Mouse (Mus musculus): ENCODE results near the gene Ppia. TPM values are rescaled to one million over a fixed set of nuclear protein-coding genes. Genes with fewer than 3 reads are reported as not detected.
"Not testable (repeated sequence)": the region's sequence is repeated elsewhere in the genome, so short reads cannot be mapped to it uniquely, and the experiment has no call there.

Ppia gene
- polyA plus RNA-seq, 1 experiment = 2,132 TPM

- no peaks in the 10 kb centered on the region for H3K27me3 ChIP-seq (ENCODE audit: control insufficient read depth, insufficient read depth, low read length, poor library complexity, severe bottlenecking)
- H3K4me3 ChIP-seq (ENCODE audit: low read depth, low read length) = no peak overlapping the region
- peaks cover 5% of the 10 kb centered on the region for H3K4me1 ChIP-seq (ENCODE audit: control insufficient read depth, insufficient read depth, low read length)
- TF ChIP-seq POLR2A (IDR thresholded peaks at IDR 0.05; ENCODE audit: insufficient read depth, low read length) = no peak
- no peak for TF ChIP-seq EP300 (IDR thresholded peaks at IDR 0.05; ENCODE audit: insufficient read depth, low read depth, low read length)
- no peak for TF ChIP-seq CTCF (IDR thresholded peaks at IDR 0.05; ENCODE audit: low read depth, low read length)
- 0 out of 2 replicates have a peak, but pooled peaks cover 2% of the 10 kb centered on the region for H3K9me3 ChIP-seq (replicated peaks; ENCODE audit: control insufficient read depth, insufficient read depth, low read length, poor library complexity, severe bottlenecking)
- H3K27ac ChIP-seq (ENCODE audit: insufficient read depth, low read length) = no peak overlapping the region
- H3K9ac ChIP-seq (ENCODE audit: low read depth, poor library complexity, severe bottlenecking) = no peak overlapping the region
- no peaks in the 10 kb centered on the region; the same call in 1 of the 2 replicates for H3K36me3 ChIP-seq (ENCODE audit: control insufficient read depth, insufficient read depth, low read length, poor library complexity, severe bottlenecking)
Observed at GRCm38 (mm10) chr11:6447493-6447892, 32.2 kb downstream of the Ppia start.

GRCm38 (mm10) chr11:6448155-6448554, 32.9 kb downstream of the Ppia start:
- not testable (repeated sequence) for H3K4me1 ChIP-seq (ENCODE audit: control insufficient read depth, insufficient read depth, low read length); H3K27ac ChIP-seq (ENCODE audit: insufficient read depth, low read length); H3K9ac ChIP-seq (ENCODE audit: low read depth, poor library complexity, severe bottlenecking); H3K9me3 ChIP-seq (replicated peaks; ENCODE audit: control insufficient read depth, insufficient read depth, low read length, poor library complexity, severe bottlenecking); H3K36me3 ChIP-seq (ENCODE audit: control insufficient read depth, insufficient read depth, low read length, poor library complexity, severe bottlenecking); H3K27me3 ChIP-seq (ENCODE audit: control insufficient read depth, insufficient read depth, low read length, poor library complexity, severe bottlenecking); H3K4me3 ChIP-seq (ENCODE audit: low read depth, low read length)

DNA sequence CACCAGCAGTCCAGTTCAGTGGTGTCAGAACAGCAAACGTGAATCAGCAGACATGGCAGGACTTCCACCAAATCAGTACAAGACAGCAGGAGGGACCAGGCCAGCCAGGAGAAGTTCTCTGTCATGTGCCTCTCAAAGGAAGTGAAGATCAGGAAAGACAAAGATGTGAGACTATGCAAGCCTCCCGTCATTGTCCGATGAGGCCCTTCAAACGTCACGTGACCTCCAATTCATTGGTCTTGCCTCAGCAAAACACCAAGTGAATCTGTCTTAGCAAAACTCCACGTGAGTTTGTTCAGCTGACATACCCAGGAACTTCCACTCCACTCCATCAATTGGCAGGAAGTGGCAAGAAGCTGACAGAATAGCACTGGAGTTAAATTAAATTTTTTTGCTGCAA, 40.8 kb downstream of the Ppia start:
- Histone ChIP-seq H3K36me3 (ENCODE audit: control insufficient read depth, insufficient read depth, low read length, poor library complexity, severe bottlenecking) (no peaks in the 10 kb centered on the region), H3K4me3 (ENCODE audit: low read depth, low read length) (no peak overlapping the region), H3K4me1 (ENCODE audit: control insufficient read depth, insufficient read depth, low read length) (no peaks in the 10 kb centered on the region), H3K27me3 (ENCODE audit: control insufficient read depth, insufficient read depth, low read length, poor library complexity, severe bottlenecking) (no peaks in the 10 kb centered on the region), H3K9ac (ENCODE audit: low read depth, poor library complexity, severe bottlenecking) (no peak overlapping the region), H3K9me3 (replicated peaks; ENCODE audit: control insufficient read depth, insufficient read depth, low read length, poor library complexity, severe bottlenecking) (peaks cover 9% of the 10 kb centered on the region; the same call in 1 of the 2 replicates), H3K27ac (ENCODE audit: insufficient read depth, low read length) (no peak overlapping the region)
- TF ChIP-seq CTCF (IDR thresholded peaks at IDR 0.05; ENCODE audit: low read depth, low read length) (no peak), EP300 (IDR thresholded peaks at IDR 0.05; ENCODE audit: insufficient read depth, low read depth, low read length) (no peak), POLR2A (IDR thresholded peaks at IDR 0.05; ENCODE audit: insufficient read depth, low read length) (no peak)

GRCm38 (mm10) chr11:6463159-6463837, 48.1 kb downstream of the Ppia start:
- Histone ChIP-seq H3K27ac (ENCODE audit: insufficient read depth, low read length) (no peak overlapping the region), H3K27me3 (ENCODE audit: control insufficient read depth, insufficient read depth, low read length, poor library complexity, severe bottlenecking) (no peaks in the 10 kb centered on the region), H3K4me3 (ENCODE audit: low read depth, low read length) (no peak overlapping the region), H3K36me3 (ENCODE audit: control insufficient read depth, insufficient read depth, low read length, poor library complexity, severe bottlenecking) (peaks cover 9% of the 10 kb centered on the region), H3K4me1 (ENCODE audit: control insufficient read depth, insufficient read depth, low read length) (no peaks in the 10 kb centered on the region), H3K9ac (ENCODE audit: low read depth, poor library complexity, severe bottlenecking) (no peak overlapping the region), H3K9me3 (replicated peaks; ENCODE audit: control insufficient read depth, insufficient read depth, low read length, poor library complexity, severe bottlenecking) (0 out of 2 replicates have a peak, but pooled peaks cover 4% of the 10 kb centered on the region)
- TF ChIP-seq POLR2A (IDR thresholded peaks at IDR 0.05; ENCODE audit: insufficient read depth, low read length) = no peak
- TF ChIP-seq EP300 (IDR thresholded peaks at IDR 0.05; ENCODE audit: insufficient read depth, low read depth, low read length) = no peak
- TF ChIP-seq CTCF (IDR thresholded peaks at IDR 0.05; ENCODE audit: low read depth, low read length) = no peak

- Histone ChIP-seq H3K9ac (ENCODE audit: low read depth, poor library complexity, severe bottlenecking) (no peak overlapping the region), H3K27ac (ENCODE audit: insufficient read depth, low read length) (no peak overlapping the region), H3K4me3 (ENCODE audit: low read depth, low read length) (no peak overlapping the region), H3K9me3 (replicated peaks; ENCODE audit: control insufficient read depth, insufficient read depth, low read length, poor library complexity, severe bottlenecking) (0 out of 2 replicates have a peak, but pooled peaks cover 4% of the 10 kb centered on the region), H3K36me3 (ENCODE audit: control insufficient read depth, insufficient read depth, low read length, poor library complexity, severe bottlenecking) (peaks cover 17% of the 10 kb centered on the region), H3K27me3 (ENCODE audit: control insufficient read depth, insufficient read depth, low read length, poor library complexity, severe bottlenecking) (no peaks in the 10 kb centered on the region), H3K4me1 (ENCODE audit: control insufficient read depth, insufficient read depth, low read length) (no peaks in the 10 kb centered on the region)
- TF ChIP-seq EP300 (IDR thresholded peaks at IDR 0.05; ENCODE audit: insufficient read depth, low read depth, low read length) (no peak), CTCF (IDR thresholded peaks at IDR 0.05; ENCODE audit: low read depth, low read length) (peak; percentile 36)
Observed at GRCm38 (mm10) chr11:6465122-6465521, 49.9 kb downstream of the Ppia start.

- Histone ChIP-seq H3K27me3 (ENCODE audit: control insufficient read depth, insufficient read depth, low read length, poor library complexity, severe bottlenecking) (no peaks in the 10 kb centered on the region), H3K4me3 (ENCODE audit: low read depth, low read length) (no peak overlapping the region), H3K9me3 (replicated peaks; ENCODE audit: control insufficient read depth, insufficient read depth, low read length, poor library complexity, severe bottlenecking) (no peaks in the 10 kb centered on the region), H3K9ac (ENCODE audit: low read depth, poor library complexity, severe bottlenecking) (no peak overlapping the region), H3K36me3 (ENCODE audit: control insufficient read depth, insufficient read depth, low read length, poor library complexity, severe bottlenecking) (peaks cover 45% of the 10 kb centered on the region), H3K27ac (ENCODE audit: insufficient read depth, low read length) (no peak overlapping the region), H3K4me1 (ENCODE audit: control insufficient read depth, insufficient read depth, low read length) (no peaks in the 10 kb centered on the region)
- TF ChIP-seq EP300 (IDR thresholded peaks at IDR 0.05; ENCODE audit: insufficient read depth, low read depth, low read length) (no peak), POLR2A (IDR thresholded peaks at IDR 0.05; ENCODE audit: insufficient read depth, low read length) (no peak), CTCF (IDR thresholded peaks at IDR 0.05; ENCODE audit: low read depth, low read length) (no peak)
Observed at GRCm38 (mm10) chr11:6468541-6468940, 53.3 kb downstream of the Ppia start.

Other genes with a start within 250 kb of the Ppia start
- gene A730071L15Rik, start 215.4 kb upstream of the Ppia start, polyA plus RNA-seq (2011; ENCODE audit: insufficient read depth, insufficient read length, low read depth, missing spikeins) = 0.41 and 0.49 TPM in 2 replicates
- gene Nudcd3, start 215.0 kb upstream of the Ppia start, polyA plus RNA-seq (2011; ENCODE audit: insufficient read depth, insufficient read length, low read depth, missing spikeins) = 77.6 and 78.2 TPM in 2 replicates
- 0.45 and 0.75 TPM in 2 replicates for gene Npc1l1, start 185.3 kb upstream of the Ppia start, polyA plus RNA-seq (2011; ENCODE audit: insufficient read depth, insufficient read length, low read depth, missing spikeins)
- gene Ddx56, start 147.7 kb upstream of the Ppia start, polyA plus RNA-seq (2011; ENCODE audit: insufficient read depth, insufficient read length, low read depth, missing spikeins) = 60.4 and 62.7 TPM in 2 replicates
- 38.5 and 41.5 TPM in 2 replicates for gene Tmed4, start 140.6 kb upstream of the Ppia start, polyA plus RNA-seq (2011; ENCODE audit: insufficient read depth, insufficient read length, low read depth, missing spikeins)
- 75.7 and 77.6 TPM in 2 replicates for gene Ogdh, start 123.8 kb upstream of the Ppia start, polyA plus RNA-seq (2011; ENCODE audit: insufficient read depth, insufficient read length, low read depth, missing spikeins)
- gene Zmiz2, start 26.4 kb upstream of the Ppia start, polyA plus RNA-seq (2011; ENCODE audit: insufficient read depth, insufficient read length, low read depth, missing spikeins) = 51.5 and 59.4 TPM in 2 replicates
- 200 and 218 TPM in 2 replicates for gene H2afv, start 29.0 kb downstream of the Ppia start, polyA plus RNA-seq (2011; ENCODE audit: insufficient read depth, insufficient read length, low read depth, missing spikeins)
- 49.8 and 52.0 TPM in 2 replicates for gene Purb, start 60.5 kb downstream of the Ppia start, polyA plus RNA-seq (2011; ENCODE audit: insufficient read depth, insufficient read length, low read depth, missing spikeins)
- 0.36 and 1.1 TPM in 2 replicates for gene Myo1g, start 105.5 kb downstream of the Ppia start, polyA plus RNA-seq (2011; ENCODE audit: insufficient read depth, insufficient read length, low read depth, missing spikeins)
- 36.5 and 38.7 TPM in 2 replicates for gene Ccm2, start 131.4 kb downstream of the Ppia start, polyA plus RNA-seq (2011; ENCODE audit: insufficient read depth, insufficient read length, low read depth, missing spikeins)
- gene Nacad, start 190.6 kb downstream of the Ppia start, polyA plus RNA-seq (2011; ENCODE audit: insufficient read depth, insufficient read length, low read depth, missing spikeins) = 0.50 and 0.90 TPM in 2 replicates
- 92.5 and 97.4 TPM in 2 replicates for gene Tbrg4, start 210.6 kb downstream of the Ppia start, polyA plus RNA-seq (2011; ENCODE audit: insufficient read depth, insufficient read length, low read depth, missing spikeins)
- not detected in 2 replicates for gene Wap, start 223.2 kb downstream of the Ppia start, polyA plus RNA-seq (2011; ENCODE audit: insufficient read depth, insufficient read length, low read depth, missing spikeins)
- 6.2 and 8.2 TPM in 2 replicates for gene Ramp3, start 243.1 kb downstream of the Ppia start, polyA plus RNA-seq (2011; ENCODE audit: insufficient read depth, insufficient read length, low read depth, missing spikeins)

All from ES-Bruce4 (cell line).